Mouse (Mus musculus) CH12.LX (cell line): ENCODE data around the gene Elovl5. TPM values are rescaled to one million over a fixed set of nuclear protein-coding genes. Genes with fewer than 3 reads are reported as not detected.

Experiments
- DNase-seq: peaks from one replicate; pipeline ENCODE4 v3.0.0-alpha.2; 2013; ENCODE audit errors: extremely low read depth
- H3K27ac ChIP-seq: 2 replicates; pipeline ENCODE4 v1.5.1; 2012; ENCODE audit warnings: low read depth, mild to moderate bottlenecking, control low read depth, moderate library complexity; ENCODE audit not compliant: insufficient read depth
- H3K27me3 ChIP-seq: replicated peaks from 2 replicates; pipeline ENCODE3; 2012; ENCODE audit warnings: inconsistent platforms
- H3K36me3 ChIP-seq, 2 experiments: replicated peaks in 1 of 2; 2 replicates each; pipeline versions ENCODE3 to v1.6.1; 2012; ENCODE audit warnings: inconsistent platforms in 1 of 2, low read length in 1 of 2, mild to moderate bottlenecking in 1 of 2, mixed read lengths in 1 of 2, moderate library complexity in 1 of 2; ENCODE audit not compliant: control insufficient read depth in 1 of 2, insufficient read depth in 1 of 2
- H3K4me1 ChIP-seq, 2 experiments: 2 replicates each; pipeline ENCODE4 v1.6.1; 2012; ENCODE audit warnings: inconsistent platforms in 1 of 2, moderate library complexity in 1 of 2; ENCODE audit not compliant: insufficient read depth in 2 of 2, control insufficient read depth in 1 of 2
- H3K4me2 ChIP-seq: 2 replicates; pipeline ENCODE4 v1.6.1; 2012; ENCODE audit warnings: low read depth, mild to moderate bottlenecking, control low read depth; ENCODE audit not compliant: poor library complexity, insufficient read depth, severe bottlenecking
- H3K4me3 ChIP-seq, 3 experiments: fragments of 150-350 bp in 1 of 3; sonication (generic) in 1 of 3; replicated peaks in 1 of 3; 2 replicates each; pipeline versions ENCODE3 to v1.5.1; 2011 to 2012; ENCODE audit warnings: low read depth in 2 of 3, low read length in 2 of 3, mild to moderate bottlenecking in 2 of 3, moderate library complexity in 2 of 3, control low read depth in 1 of 3, improper control_type of control experiment in 1 of 3, inconsistent platforms in 1 of 3, mixed read lengths in 1 of 3; ENCODE audit not compliant: poor library complexity in 1 of 3
- H3K79me2 ChIP-seq: replicated peaks from 2 replicates; pipeline ENCODE4 v1.6.1; 2012; ENCODE audit warnings: mild to moderate bottlenecking, moderate library complexity; ENCODE audit not compliant: control insufficient read depth, poor library complexity, insufficient read depth, severe bottlenecking; ENCODE audit errors: extremely low read depth
- H3K9ac ChIP-seq: 2 replicates; pipeline ENCODE4 v1.6.1; 2012; ENCODE audit warnings: low read depth, mild to moderate bottlenecking, control low read depth, moderate library complexity; ENCODE audit not compliant: insufficient read depth
- H3K9me3 ChIP-seq: replicated peaks from 2 replicates; pipeline ENCODE3; 2012; ENCODE audit warnings: low read length, inconsistent platforms, mixed read lengths
- BHLHE40 ChIP-seq: IDR thresholded peaks from 2 replicates; pipeline ENCODE4 v1.6.1; 2011; ENCODE audit warnings: mild to moderate bottlenecking, low read depth, low read length, improper control_type of control experiment
- CHD1 ChIP-seq: IDR thresholded peaks from 2 replicates; pipeline ENCODE4 v1.6.1; 2012; ENCODE audit warnings: low read depth, low read length, improper control_type of control experiment, inconsistent platforms
- CHD2 ChIP-seq: IDR thresholded peaks from 2 replicates; pipeline ENCODE4 v1.6.1; 2011; ENCODE audit warnings: low read length, improper control_type of control experiment
- CTCF ChIP-seq, 2 experiments: IDR thresholded peaks in 1 of 2; conservative IDR thresholded peaks in 1 of 2; 2 replicates each; pipeline ENCODE4 v1.5.1; 2011 to 2012; ENCODE audit warnings: low read depth in 2 of 2, low read length in 2 of 2, improper control_type of control experiment in 1 of 2, inconsistent platforms in 1 of 2, mild to moderate bottlenecking in 1 of 2, moderate library complexity in 1 of 2
- ELF1 ChIP-seq: IDR thresholded peaks from 2 replicates; pipeline ENCODE4 v1.6.1; 2014; ENCODE audit warnings: low read depth, mild to moderate bottlenecking, inconsistent platforms, low read length, improper control_type of control experiment
- EP300 ChIP-seq: IDR thresholded peaks from 2 replicates; pipeline ENCODE4 v1.6.1; 2011; ENCODE audit warnings: low read length, improper control_type of control experiment
- ETS1 ChIP-seq: conservative IDR thresholded peaks from 2 replicates; pipeline ENCODE4 v1.6.1; 2012; ENCODE audit warnings: low read depth, mild to moderate bottlenecking, inconsistent platforms, low read length, improper control_type of control experiment, moderate library complexity
- HCFC1 ChIP-seq: IDR thresholded peaks from 2 replicates; pipeline ENCODE4 v1.6.1; 2012; ENCODE audit warnings: low read depth, mild to moderate bottlenecking, inconsistent platforms, low read length, improper control_type of control experiment
- IRF4 ChIP-seq: IDR thresholded peaks from 2 replicates; pipeline ENCODE4 v1.6.1; 2014; ENCODE audit warnings: low read depth, mild to moderate bottlenecking, inconsistent platforms, low read length, improper control_type of control experiment
- JUN ChIP-seq: IDR thresholded peaks from 2 replicates; pipeline ENCODE4 v1.6.1; 2011; ENCODE audit warnings: low read depth, mild to moderate bottlenecking, low read length, improper control_type of control experiment, moderate library complexity; ENCODE audit not compliant: insufficient read depth
- JUND ChIP-seq: conservative IDR thresholded peaks from 2 replicates; pipeline ENCODE4 v1.6.1; 2011; ENCODE audit warnings: low read depth, low read length, improper control_type of control experiment
- KAT2A ChIP-seq: IDR thresholded peaks from 2 replicates; pipeline ENCODE4 v1.6.1; 2012; ENCODE audit warnings: low read length, improper control_type of control experiment, inconsistent platforms; ENCODE audit not compliant: insufficient replicate concordance
- MAFK ChIP-seq: IDR thresholded peaks from 2 replicates; pipeline ENCODE4 v1.6.1; 2011; ENCODE audit warnings: low read length, improper control_type of control experiment; ENCODE audit not compliant: insufficient replicate concordance
- MAX ChIP-seq: IDR thresholded peaks from 2 replicates; pipeline ENCODE4 v1.6.1; 2011; ENCODE audit warnings: low read length, improper control_type of control experiment
- MAZ ChIP-seq: IDR thresholded peaks from 2 replicates; pipeline ENCODE4 v1.6.1; 2012; ENCODE audit warnings: low read depth, mild to moderate bottlenecking, inconsistent platforms, low read length, improper control_type of control experiment, moderate library complexity
- MEF2A ChIP-seq: IDR thresholded peaks from 2 replicates; pipeline ENCODE4 v1.6.1; 2014; ENCODE audit warnings: low read depth, mild to moderate bottlenecking, inconsistent platforms, low read length, improper control_type of control experiment, borderline replicate concordance
- MYC ChIP-seq: IDR thresholded peaks from 2 replicates; pipeline ENCODE4 v1.6.1; 2011; ENCODE audit warnings: low read depth, mild to moderate bottlenecking, improper control_type of control experiment, low read length
- NELFE ChIP-seq: IDR thresholded peaks from 2 replicates; pipeline ENCODE4 v1.6.1; 2011; ENCODE audit warnings: low read depth, low read length, improper control_type of control experiment
- POLR2A ChIP-seq: IDR thresholded peaks from 2 replicates; pipeline ENCODE4 v1.6.1; 2011; ENCODE audit warnings: low read depth, mild to moderate bottlenecking, improper control_type of control experiment, low read length
- POLR2AphosphoS2 ChIP-seq: IDR thresholded peaks from 2 replicates; pipeline ENCODE4 v1.6.1; 2011; ENCODE audit warnings: low read depth, low read length, improper control_type of control experiment
- RCOR1 ChIP-seq: conservative IDR thresholded peaks from 2 replicates; pipeline ENCODE4 v1.6.1; 2012; ENCODE audit warnings: low read depth, mild to moderate bottlenecking, inconsistent platforms, low read length, improper control_type of control experiment
- SIN3A ChIP-seq: IDR thresholded peaks from 2 replicates; pipeline ENCODE4 v1.6.1; 2012; ENCODE audit warnings: low read length, improper control_type of control experiment, inconsistent platforms
- TCF12 ChIP-seq: IDR thresholded peaks from 2 replicates; pipeline ENCODE4 v1.6.1; 2014; ENCODE audit warnings: low read depth, mild to moderate bottlenecking, inconsistent platforms, low read length, improper control_type of control experiment
- UBTF ChIP-seq: IDR thresholded peaks from 2 replicates; pipeline ENCODE4 v1.6.1; 2012; ENCODE audit warnings: low read depth, mild to moderate bottlenecking, inconsistent platforms, low read length, improper control_type of control experiment, moderate library complexity
- USF2 ChIP-seq: conservative IDR thresholded peaks from 2 replicates; pipeline ENCODE4 v1.6.1; 2011; ENCODE audit warnings: low read depth, low read length, improper control_type of control experiment
- ZKSCAN1 ChIP-seq: IDR thresholded peaks from 2 replicates; pipeline ENCODE4 v1.6.1; 2012; ENCODE audit warnings: low read depth, inconsistent platforms, low read length, improper control_type of control experiment, borderline replicate concordance
- ZMIZ1 ChIP-seq: IDR thresholded peaks from 2 replicates; pipeline ENCODE4 v1.6.1; 2012; ENCODE audit warnings: low read depth, mild to moderate bottlenecking, inconsistent platforms, low read length, improper control_type of control experiment
- ZNF384 ChIP-seq: IDR thresholded peaks from 2 replicates; pipeline ENCODE4 v1.6.1; 2012; ENCODE audit warnings: low read depth, low read length, improper control_type of control experiment, inconsistent platforms
- dilution Hi-C: fragments of 300-500 bp; cut with MboI; formaldehyde crosslinking; loops from 2 replicates; pipeline ENCODE4 v1.14.3; 2020; ENCODE audit warnings: low sequenced_read_pairs; ENCODE audit not compliant: extremely low pct_unique_long_range_greater_than_20kb, extremely low pct_ligation_motif_present
- in situ Hi-C: fragments of 300-500 bp; cut with MboI; formaldehyde crosslinking; loops from 3 replicates; pipeline ENCODE4 v1.14.3; 2019; ENCODE audit warnings: low sequenced_read_pairs, low pct_ligation_motif_present, low pct_unique_long_range_greater_than_20kb, mixed read lengths
- polyA plus RNA-seq: library from polyadenylated mRNA; unstranded; fragments of >175 nt; gene quantifications from 2 replicates; pipeline ENCODE4 v1.2.1, GENCODE M21; 2012; ENCODE audit warnings: low read depth; ENCODE audit not compliant: insufficient read length
- total RNA-seq, 2 experiments: library from RNA; depleted of rRNA; stranded (reverse); fragments of 300-350 nt in 1 of 2; fragments of >200 nt in 1 of 2; gene quantifications; 2 replicates each; pipeline ENCODE4 v1.2.3; 2012 to 2014

Gene Elovl5
- total and polyA plus RNA-seq, 3 experiments = 44.0 to 122 (median 63.0) TPM

DNA sequence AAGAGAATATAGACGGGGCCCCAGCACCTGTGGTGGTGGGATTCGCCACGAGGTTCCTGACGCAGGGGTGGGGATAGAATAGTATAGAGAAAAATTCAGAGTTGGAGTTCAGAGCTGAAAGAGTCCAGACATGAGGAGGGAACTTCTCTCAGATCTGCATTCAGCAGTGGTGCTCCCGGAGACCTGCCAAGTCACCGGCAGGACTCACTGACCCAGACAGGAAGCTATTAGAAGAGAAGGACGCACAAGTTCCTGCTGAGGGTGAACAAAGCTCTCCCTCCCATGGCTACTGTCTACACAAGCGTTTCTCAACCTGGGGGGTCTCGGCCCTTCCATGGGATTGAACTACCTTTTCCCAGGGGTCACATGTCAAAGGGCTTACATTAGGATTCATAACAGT, 78.1 kb downstream of the Elovl5 start:
- Histone ChIP-seq H3K9ac (no peak overlapping the region), H3K79me2 (no peaks in the 10 kb centered on the region), H3K4me2 (no peak overlapping the region), H3K9me3 (no peaks in the 10 kb centered on the region), H3K4me1 (peaks cover 4 to 8% of the 10 kb centered on the region in 2 experiments; a peak in 3 of 4 replicates), H3K4me3 (no peak overlapping the region), H3K27ac (no peak overlapping the region), H3K27me3 (no peaks in the 10 kb centered on the region), H3K36me3 (no peaks in the 10 kb centered on the region)
- TF ChIP-seq UBTF (no peak), HCFC1 (no peak), JUN (no peak), NELFE (no peak), ZMIZ1 (no peak), CHD2 (no peak), USF2 (no peak), CTCF (conservative IDR thresholded peaks at IDR 0.05 in 1 of 2, IDR thresholded peaks at IDR 0.05 in 1 of 2; ENCODE audit: low read depth in 2 of 2, low read length in 2 of 2) (no peak), RCOR1 (no peak), JUND (no peak), BHLHE40 (no peak), MAFK (no peak), KAT2A (no peak), MYC (no peak), IRF4 (no peak)
- in situ Hi-C loops = no loop called here
- no peak for DNase-seq
- dilution Hi-C loops = no loop called here

DNA sequence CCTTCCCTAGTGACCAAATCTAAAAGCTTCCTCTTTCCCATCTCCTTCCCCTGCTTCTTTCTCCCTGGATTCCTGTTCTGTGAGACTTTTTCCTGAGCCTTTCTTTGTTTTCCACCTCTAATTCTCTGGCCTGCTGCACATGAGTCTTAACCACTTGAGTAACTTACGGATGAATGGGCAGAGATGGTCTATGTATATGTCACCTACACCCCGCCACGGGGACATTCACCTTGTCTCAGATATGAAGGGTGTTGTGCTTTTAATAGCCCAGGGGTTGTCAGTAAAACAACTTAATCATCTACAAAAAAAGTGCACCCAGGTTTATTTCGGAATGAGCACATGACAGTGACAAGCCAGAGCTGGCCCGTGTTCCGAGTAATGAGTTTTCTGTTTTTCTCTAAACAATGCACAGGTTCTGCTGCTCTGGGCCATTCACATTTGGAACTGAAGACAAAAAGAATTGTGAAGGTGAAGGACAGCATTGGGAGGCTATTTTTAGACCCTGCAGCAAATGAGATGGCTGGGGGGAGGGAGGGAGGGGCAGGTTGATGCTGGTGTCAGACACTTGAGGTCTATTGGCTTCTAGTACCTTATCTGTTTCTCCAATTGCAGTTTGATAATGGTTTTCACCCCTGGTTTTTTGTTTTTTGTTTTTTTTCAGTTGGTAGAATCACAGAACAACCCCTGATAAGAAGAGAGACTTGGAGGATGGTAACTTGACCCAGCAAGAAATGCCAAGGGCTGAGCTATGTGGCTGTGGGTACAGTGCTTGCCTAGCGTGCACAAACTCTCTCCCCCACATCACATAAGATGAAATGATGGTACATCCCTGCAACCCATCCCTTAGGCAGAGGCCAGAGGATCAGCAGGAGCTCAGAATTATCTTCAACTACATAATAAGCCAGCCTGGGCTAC, 83.7 kb downstream of the Elovl5 start:
- H3K4me1 ChIP-seq = peaks cover 0 to 7% of the 10 kb centered on the region in 2 experiments; a peak in 2 of 4 replicates
- no peaks in the 10 kb centered on the region for H3K79me2 ChIP-seq
- no peak overlapping the region for H3K27ac ChIP-seq
- DNase-seq = no peak
- no peak overlapping the region for H3K9ac ChIP-seq
- no peak for TF ChIP-seq CHD1
- TF ChIP-seq POLR2A = no peak
- TF ChIP-seq CHD2 = no peak
- TF ChIP-seq TCF12 = no peak
- TF ChIP-seq ETS1 = no peak
- TF ChIP-seq MEF2A = no peak
- no peak for TF ChIP-seq ELF1
- no peak for TF ChIP-seq UBTF
- no peak for TF ChIP-seq EP300
- no peak for TF ChIP-seq BHLHE40
- TF ChIP-seq RCOR1 = no peak
- TF ChIP-seq MAX = no peak
- no peak for TF ChIP-seq POLR2AphosphoS2
- TF ChIP-seq SIN3A = no peak
- TF ChIP-seq USF2 = no peak
- no peak for TF ChIP-seq CTCF (conservative IDR thresholded peaks at IDR 0.05 in 1 of 2, IDR thresholded peaks at IDR 0.05 in 1 of 2; ENCODE audit: low read depth in 2 of 2, low read length in 2 of 2)
- TF ChIP-seq MAZ = no peak
- TF ChIP-seq ZKSCAN1 = no peak
- no peak for TF ChIP-seq ZNF384
- no peak for TF ChIP-seq JUND
- no peaks in the 10 kb centered on the region for H3K9me3 ChIP-seq
- no peaks in the 10 kb centered on the region for H3K27me3 ChIP-seq
- in situ Hi-C loops (no loop called here), dilution Hi-C loops (no loop called here)
- H3K4me3 ChIP-seq = no peak overlapping the region
- H3K4me2 ChIP-seq = no peak overlapping the region
- H3K36me3 ChIP-seq = no peaks in the 10 kb centered on the region
